9 mouse cellular contexts compared by ENCODE assay signal in the genomic region with DNA sequence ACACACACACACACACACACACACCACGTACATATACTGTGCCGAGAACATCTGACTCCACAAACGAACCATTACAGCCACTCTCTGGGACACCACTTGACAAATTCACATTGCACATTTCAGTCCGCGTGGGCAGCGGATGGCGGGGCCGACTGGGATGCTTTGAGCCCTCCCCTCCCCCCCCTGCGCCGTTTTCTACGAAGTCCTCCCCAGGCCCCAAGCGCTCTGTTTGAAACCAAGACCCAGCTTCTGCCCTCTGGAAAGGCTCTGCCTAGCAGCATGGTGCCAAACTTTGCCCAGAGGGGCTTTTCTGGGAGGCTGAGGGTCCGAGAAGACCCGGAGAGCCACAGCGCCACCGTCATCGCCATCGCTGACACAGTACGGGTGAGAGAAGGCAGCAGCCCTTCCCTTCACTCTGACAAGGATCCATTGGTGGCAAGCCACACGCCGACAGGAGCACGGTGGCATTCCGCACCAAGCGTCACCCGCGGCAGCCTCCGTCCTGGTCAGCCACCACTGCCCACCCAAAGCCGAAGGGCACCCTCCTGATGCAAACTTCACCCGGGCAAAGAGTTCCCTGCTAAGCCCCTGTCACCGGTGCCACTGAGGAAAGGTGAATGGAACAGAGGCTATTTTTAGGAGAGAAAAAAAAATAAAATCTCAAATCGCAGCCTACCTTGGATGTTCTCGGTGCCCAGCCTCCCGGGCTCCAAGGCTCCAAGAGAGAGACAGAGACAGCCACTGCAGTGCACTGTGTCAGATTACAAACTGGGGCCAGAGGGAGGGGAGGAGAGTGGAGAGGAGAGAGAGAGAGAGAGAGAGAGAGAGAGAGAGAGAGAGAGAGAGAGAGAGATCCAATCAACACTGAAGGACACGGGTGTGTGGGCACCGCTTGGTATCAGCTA. TPM values are rescaled to one million over a fixed set of nuclear protein-coding genes. Genes with fewer than 3 reads are reported as not detected.
DNase-seq lines count a peak whose midpoint lies in the region; ATAC-seq and TF ChIP-seq lines count a peak whose summit lies in the region.
"Had no signal": no experiment of that assay in that cellular context is flagged by ENCODE, and none has a peak within 500 bp of the region (broad histone marks: within the 10 kb centered on the region; RNA-seq: fewer than 3 reads in every experiment).

No protein-coding gene starts in this region.

- peaks cover 22% of the 10 kb centered on the region for H3K27me3 ChIP-seq in heart, postnatal 0 days (ENCODE audit: control insufficient read depth, insufficient read depth, low read length)
- H3K27me3 ChIP-seq in embryonic facial prominence, embryonic 10.5 days (replicated peaks; ENCODE audit: low read depth, poor library complexity, severe bottlenecking): peaks cover 39% of the 10 kb centered on the region
- H3K27me3 ChIP-seq in intestine, postnatal 0 days (replicated peaks; ENCODE audit: control insufficient read depth, insufficient read depth, low read length): 0 out of 2 replicates have a peak, but pooled peaks cover 13% of the 10 kb centered on the region
- no peaks in the 10 kb centered on the region for H3K27me3 ChIP-seq in midbrain, embryonic 15.5 days (replicated peaks)
- no peaks in the 10 kb centered on the region; the same call in 1 of the 2 replicates for H3K27me3 ChIP-seq in kidney, adult 2 months (replicated peaks; ENCODE audit: control insufficient read depth, insufficient read depth, low read length)

- H3K9ac ChIP-seq in heart, postnatal 0 days (replicated peaks; ENCODE audit: low read depth, low read length): no peak overlapping the region
- H3K9ac ChIP-seq in intestine, postnatal 0 days (ENCODE audit: low read depth, low read length): no peak overlapping the region
- peak overlapping the region; percentile 66 for H3K9ac ChIP-seq in midbrain, embryonic 15.5 days

- 0 out of 2 replicates have a peak, but pooled peaks cover 3% of the 10 kb centered on the region for H3K9me3 ChIP-seq in heart, postnatal 0 days (replicated peaks; ENCODE audit: control insufficient read depth, low read length)
- peaks cover 5% of the 10 kb centered on the region; the same call in 1 of the 2 replicates for H3K9me3 ChIP-seq in embryonic facial prominence, embryonic 10.5 days
- no peaks in the 10 kb centered on the region for H3K9me3 ChIP-seq in intestine, postnatal 0 days (ENCODE audit: control insufficient read depth)
- H3K9me3 ChIP-seq in midbrain, embryonic 15.5 days: no peaks in the 10 kb centered on the region

- TF ChIP-seq CTCF in heart, postnatal 0 days (IDR thresholded peaks at IDR 0.05; ENCODE audit: low read depth): no peak
- TF ChIP-seq CTCF in intestine, postnatal 0 days (IDR thresholded peaks at IDR 0.05; ENCODE audit: low read depth): no peak
- no peak for TF ChIP-seq CTCF in kidney, adult 2 months (conservative IDR thresholded peaks at IDR 0.05; ENCODE audit: insufficient read depth, insufficient read length, low read depth, low read length)

- H3K27ac ChIP-seq in heart, postnatal 0 days (ENCODE audit: low read depth): no peak overlapping the region
- peak overlapping the region; percentile 76 for H3K27ac ChIP-seq in embryonic facial prominence, embryonic 10.5 days (replicated peaks)
- H3K27ac ChIP-seq in intestine, postnatal 0 days (ENCODE audit: low read depth, low read length): no peak overlapping the region
- peak overlapping the region; percentile 90 for H3K27ac ChIP-seq in midbrain, embryonic 15.5 days
- H3K27ac ChIP-seq in kidney, adult 2 months (ENCODE audit: insufficient read depth, low read depth, low read length): no peak overlapping the region

- no peaks in the 10 kb centered on the region for H3K4me1 ChIP-seq in heart, postnatal 0 days (ENCODE audit: control insufficient read depth, insufficient read depth)
- H3K4me1 ChIP-seq in embryonic facial prominence, embryonic 10.5 days: peaks cover 23% of the 10 kb centered on the region
- no peaks in the 10 kb centered on the region for H3K4me1 ChIP-seq in intestine, postnatal 0 days (replicated peaks; ENCODE audit: control insufficient read depth, insufficient read depth, low read length)
- peaks cover 15% of the 10 kb centered on the region; the same call in 1 of the 2 replicates for H3K4me1 ChIP-seq in midbrain, embryonic 15.5 days
- H3K4me1 ChIP-seq in kidney, adult 2 months (ENCODE audit: control insufficient read depth, insufficient read depth, low read length): no peaks in the 10 kb centered on the region

- peak overlapping the region; percentile 52 for H3K4me2 ChIP-seq in heart, postnatal 0 days (ENCODE audit: low read depth, low read length)
- H3K4me2 ChIP-seq in intestine, postnatal 0 days (replicated peaks; ENCODE audit: low read depth): peak overlapping the region; percentile 27; the same call in 1 of the 2 replicates
- peak overlapping the region; percentile 70 for H3K4me2 ChIP-seq in midbrain, embryonic 15.5 days

- no peak for DNase-seq in heart, postnatal 0 days (ENCODE audit: low spot score)
- DNase-seq in heart, adult 18-20 months: no peak
- peak; percentile 50 for DNase-seq in embryonic facial prominence, embryonic 10.5 days (ENCODE audit: low spot score)
- no peak for DNase-seq in adrenal gland, adult 2 months
- DNase-seq in adrenal gland, postnatal 14 days: no peak
- no peak for DNase-seq in kidney, adult 2 months

- WGBS in heart, postnatal 0 days: 2% methylated on average over 35 of the region's 35 CpGs
- WGBS in embryonic facial prominence, embryonic 10.5 days: 1% methylated on average over 35 of the region's 35 CpGs
- WGBS in intestine, postnatal 0 days: 1% methylated on average over 35 of the region's 35 CpGs
- WGBS in midbrain, embryonic 15.5 days: 1% methylated on average over 35 of the region's 35 CpGs
- 1% methylated on average over 35 of the region's 35 CpGs for WGBS in kidney, adult 2 months

- peak overlapping the region; percentile 21 for H3K4me3 ChIP-seq in heart, postnatal 0 days (ENCODE audit: low read depth, low read length)
- H3K4me3 ChIP-seq in embryonic facial prominence, embryonic 10.5 days: peak overlapping the region; percentile 63
- 0 out of 2 replicates have a peak overlapping the region, but pooled peaks have one; percentile 3 for H3K4me3 ChIP-seq in intestine, postnatal 0 days (ENCODE audit: low read depth, low read length)
- peak overlapping the region; percentile 64 for H3K4me3 ChIP-seq in midbrain, embryonic 15.5 days
- no peak overlapping the region for H3K4me3 ChIP-seq in kidney, adult 2 months (ENCODE audit: insufficient read depth, low read depth, low read length)

- TF ChIP-seq POLR2A in kidney, adult 2 months (IDR thresholded peaks at IDR 0.05; ENCODE audit: low read depth, low read length): no peak

- no peak for TF ChIP-seq EP300 in heart, postnatal 0 days (IDR thresholded peaks at IDR 0.05; ENCODE audit: low read depth)

- H3K36me3 ChIP-seq in heart, postnatal 0 days (replicated peaks; ENCODE audit: control insufficient read depth, insufficient read depth, low read length): no peaks in the 10 kb centered on the region
- H3K36me3 ChIP-seq in embryonic facial prominence, embryonic 10.5 days (replicated peaks): no peaks in the 10 kb centered on the region
- no peaks in the 10 kb centered on the region for H3K36me3 ChIP-seq in intestine, postnatal 0 days (ENCODE audit: control insufficient read depth, insufficient read depth)
- no peaks in the 10 kb centered on the region for H3K36me3 ChIP-seq in midbrain, embryonic 15.5 days (replicated peaks)
- H3K36me3 ChIP-seq in kidney, adult 2 months (ENCODE audit: control insufficient read depth, insufficient read depth, low read length): no peaks in the 10 kb centered on the region

- no peak for ATAC-seq in heart, postnatal 0 days (ENCODE audit: insufficient read depth, low read depth)
- ATAC-seq in intestine, postnatal 0 days: no peak
- ATAC-seq in midbrain, embryonic 15.5 days (replicated peaks): peak; percentile 76

RNA-seq across cellular contexts. Expression of a gene that starts 0.7 kb away (rescaled TPM):
- 0.04 TPM in 1 of 2 replicates, not detected in the other for total RNA-seq in heart, postnatal 0 days (2014; rRNA removed; ENCODE audit: low replicate concordance)
- 0.03 and 0.07 TPM in 2 replicates for polyA plus RNA-seq in heart, postnatal 0 days (2015; fragmentation: Nextera tagmentation; extraction: Ambion mirVana)
- not detected for total RNA-seq in heart, adult 18-20 months (2021)
- 0.33 and 0.42 TPM in 2 replicates for polyA plus RNA-seq in embryonic facial prominence, embryonic 10.5 days (2016; fragmentation: Nextera tagmentation; extraction: Ambion mirVana)
- 0.13 and 0.34 TPM in 2 replicates for polyA plus RNA-seq in intestine, postnatal 0 days (2015; fragmentation: Nextera tagmentation; extraction: Ambion mirVana)
- polyA plus RNA-seq in midbrain, embryonic 15.5 days (2015; fragmentation: Nextera tagmentation; extraction: Ambion mirVana): 6.2 and 6.8 TPM in 2 replicates
- 1 to 10 TPM; 3.8 to 7.9 TPM for total RNA-seq in adrenal gland, adult 2 months (2021)
- polyA plus RNA-seq in adrenal gland, adult 2 months (2012; rRNA removed): 2.0 and 3.6 TPM in 2 replicates
- 5.7 and 6.0 TPM in 2 replicates for total RNA-seq in adrenal gland, postnatal 14 days (2021)
- 0.11 and 0.55 TPM in 2 replicates for polyA plus RNA-seq in kidney, adult 2 months (2012; rRNA removed)
- total RNA-seq: MEL had no signal

RNA-seq across cellular contexts. Expression of a gene that starts 55.8 kb away (rescaled TPM):
- total RNA-seq in heart, postnatal 0 days (2014; rRNA removed; ENCODE audit: low replicate concordance): 19.8 and 36.8 TPM in 2 replicates
- 14.6 and 16.3 TPM in 2 replicates for polyA plus RNA-seq in heart, postnatal 0 days (2015; fragmentation: Nextera tagmentation; extraction: Ambion mirVana)
- 10 to 100 TPM; 10.5 to 13.4 TPM for total RNA-seq in heart, adult 18-20 months (2021)
- 22.2 and 24.9 TPM in 2 replicates for polyA plus RNA-seq in embryonic facial prominence, embryonic 10.5 days (2016; fragmentation: Nextera tagmentation; extraction: Ambion mirVana)
- polyA plus RNA-seq in intestine, postnatal 0 days (2015; fragmentation: Nextera tagmentation; extraction: Ambion mirVana): 8.7 and 12.3 TPM in 2 replicates
- 15.4 and 15.6 TPM in 2 replicates for polyA plus RNA-seq in midbrain, embryonic 15.5 days (2015; fragmentation: Nextera tagmentation; extraction: Ambion mirVana)
- total RNA-seq in adrenal gland, adult 2 months (2021): 10 to 100 TPM; 25.4 to 25.9 TPM
- 21.5 and 22.1 TPM in 2 replicates for polyA plus RNA-seq in adrenal gland, adult 2 months (2012; rRNA removed)
- total RNA-seq in adrenal gland, postnatal 14 days (2021): 27.1 and 27.5 TPM in 2 replicates
- polyA plus RNA-seq in kidney, adult 2 months (2012; rRNA removed): 22.4 and 24.8 TPM in 2 replicates

Comparison
In these comparisons a context has a peak if more than half of its experiments do, and no peak if none do; other contexts are left out.
1. H3K27ac ChIP-seq: peak in embryonic facial prominence, embryonic 10.5 days (single experiment) and midbrain, embryonic 15.5 days (single experiment); none in heart, postnatal 0 days (single experiment), intestine, postnatal 0 days (single experiment) and kidney, adult 2 months (single experiment).
2. Peak in every context shown above with its lines, with median percentiles within 50 percentile points of each other: H3K4me2 ChIP-seq.